9 mouse cellular contexts compared by ENCODE assay signal in genomic region chr15:98968701-98969371, GRCm38 (mm10). TPM values are rescaled to one million over a fixed set of nuclear protein-coding genes. Genes with fewer than 3 reads are reported as not detected.
DNase-seq lines count a peak whose midpoint lies in the region; ATAC-seq and TF ChIP-seq lines count a peak whose summit lies in the region.
"Had no signal": no experiment of that assay in that cellular context is flagged by ENCODE, and none has a peak within 500 bp of the region (broad histone marks: within the 10 kb centered on the region; RNA-seq: fewer than 3 reads in every experiment).

No protein-coding gene starts in this region.

- no peaks in the 10 kb centered on the region for H3K9me3 ChIP-seq in E14TG2a.4 (ENCODE audit: low read length)
- H3K9me3 ChIP-seq in hindbrain, embryonic 11.5 days (ENCODE audit: control insufficient read depth, low read length) = no peaks in the 10 kb centered on the region
- H3K9me3 ChIP-seq in limb, embryonic 14.5 days (ENCODE audit: control insufficient read depth, low read length) = no peaks in the 10 kb centered on the region

- H3K9ac ChIP-seq in hindbrain, embryonic 11.5 days (ENCODE audit: low read depth, low read length) = peak overlapping the region; percentile 67
- H3K9ac ChIP-seq in limb, embryonic 14.5 days (ENCODE audit: low read depth, low read length, severe bottlenecking) = 0 out of 2 replicates have a peak overlapping the region, but pooled peaks have one; percentile 14

- peak overlapping the region; percentile 37 for H3K4me2 ChIP-seq in hindbrain, embryonic 11.5 days (replicated peaks; ENCODE audit: low read depth, low read length)
- H3K4me2 ChIP-seq in limb, embryonic 14.5 days (replicated peaks; ENCODE audit: low read depth, low read length, severe bottlenecking) = no peak overlapping the region; the same call in 1 of the 2 replicates

- ATAC-seq in hindbrain, embryonic 11.5 days (ENCODE audit: low FRiP score) = peak; percentile 89
- ATAC-seq in limb, embryonic 14.5 days (ENCODE audit: low FRiP score, low read depth) = peak; percentile 75; the same call in 1 of the 2 replicates
- ATAC-seq in granulocyte monocyte progenitor cell, adult 5-6 weeks (replicated peaks; ENCODE audit: poor library complexity, severe bottlenecking) = no peak

- no peaks in the 10 kb centered on the region for H3K27me3 ChIP-seq in E14TG2a.4 (ENCODE audit: insufficient read depth, low read length)
- H3K27me3 ChIP-seq in hindbrain, embryonic 11.5 days (ENCODE audit: control insufficient read depth, insufficient read depth, low read length) = no peaks in the 10 kb centered on the region
- H3K27me3 ChIP-seq in limb, embryonic 14.5 days (ENCODE audit: control insufficient read depth, insufficient read depth, low read length) = no peaks in the 10 kb centered on the region

- no peaks in the 10 kb centered on the region for H3K36me3 ChIP-seq in E14TG2a.4 (ENCODE audit: insufficient read depth, low read length)
- H3K36me3 ChIP-seq in hindbrain, embryonic 11.5 days (ENCODE audit: control insufficient read depth, insufficient read depth, low read length) = no peaks in the 10 kb centered on the region
- no peaks in the 10 kb centered on the region for H3K36me3 ChIP-seq in limb, embryonic 14.5 days (ENCODE audit: control insufficient read depth, insufficient read depth, low read length)

- H3K4me3 ChIP-seq in E14TG2a.4 (replicated peaks; ENCODE audit: low read length) = peak overlapping the region; percentile 46
- 0 out of 2 replicates have a peak overlapping the region, but pooled peaks have one; percentile 8 for H3K4me3 ChIP-seq in hindbrain, embryonic 11.5 days (ENCODE audit: low read depth, low read length)
- no peak overlapping the region for H3K4me3 ChIP-seq in limb, embryonic 14.5 days (replicated peaks; ENCODE audit: low read length)

- DNase-seq in frontal cortex, postnatal 10 days (ENCODE audit: low spot score in 2 of 2) = peak; percentile 68 to 72
- no peak for DNase-seq in frontal cortex, postnatal 14 days (ENCODE audit: low spot score in 2 of 2)
- peak; percentile 94 for DNase-seq in embryo, embryonic 10 days (ENCODE audit: low spot score)
- DNase-seq in hindbrain, embryonic 11.5 days (ENCODE audit: low spot score) = peak; percentile 95
- peak; percentile 80 for DNase-seq in limb, embryonic 14.5 days (ENCODE audit: low spot score)
- DNase-seq in retina, embryonic 14.5 days (ENCODE audit: low spot score) = peak; percentile 96

- H3K4me1 ChIP-seq in E14TG2a.4 (replicated peaks; ENCODE audit: low read depth, low read length) = peaks cover 52% of the 10 kb centered on the region
- peaks cover 19% of the 10 kb centered on the region for H3K4me1 ChIP-seq in hindbrain, embryonic 11.5 days (replicated peaks; ENCODE audit: control insufficient read depth, insufficient read depth, low read length)
- peaks cover 17% of the 10 kb centered on the region for H3K4me1 ChIP-seq in limb, embryonic 14.5 days (ENCODE audit: control insufficient read depth, insufficient read depth, low read length)

- no peak for TF ChIP-seq CTCF in E14TG2a.4 (conservative IDR thresholded peaks at IDR 0.05; ENCODE audit: low read length)

- peak overlapping the region; percentile 98 for H3K27ac ChIP-seq in hindbrain, embryonic 11.5 days (ENCODE audit: low read depth, low read length)
- peak overlapping the region; percentile 67 for H3K27ac ChIP-seq in limb, embryonic 14.5 days (replicated peaks; ENCODE audit: low read depth, low read length)

- no peak for TF ChIP-seq POLR2A in limb, embryonic 14.5 days (IDR thresholded peaks at IDR 0.05; ENCODE audit: borderline replicate concordance, extremely low read depth, insufficient read depth, insufficient read length)

- WGBS in hindbrain, embryonic 11.5 days = 5% methylated on average over 12 of the region's 12 CpGs
- 15% methylated on average over 12 of the region's 12 CpGs for WGBS in limb, embryonic 14.5 days

RNA-seq across cellular contexts. Expression of gene Tuba1a, which starts 15.3 kb away (rescaled TPM):
- 8,897 and 9,833 TPM in 2 replicates for polyA plus RNA-seq in hindbrain, embryonic 11.5 days (2014; fragmentation: Nextera tagmentation; extraction: Ambion mirVana)
- polyA plus RNA-seq in limb, embryonic 14.5 days (2012; rRNA removed) = 1,030 and 1,250 TPM in 2 replicates
- polyA plus RNA-seq in limb, embryonic 14.5 days (2014; fragmentation: Nextera tagmentation; extraction: Ambion mirVana) = 1,263 and 1,288 TPM in 2 replicates
- total RNA-seq in granulocyte monocyte progenitor cell, adult 5-6 weeks (2014; fragmentation: Nextera tagmentation) = 21.3 and 34.8 TPM in 2 replicates
- total RNA-seq in granulocyte monocyte progenitor cell, adult 5-6 weeks (2017) = 19.6 and 24.6 TPM in 2 replicates

RNA-seq across cellular contexts. Expression of gene Gm49450, which starts 15.5 kb away (rescaled TPM):
- polyA plus RNA-seq in hindbrain, embryonic 11.5 days (2014; fragmentation: Nextera tagmentation; extraction: Ambion mirVana) = not detected in 2 replicates
- polyA plus RNA-seq in limb, embryonic 14.5 days (2012; rRNA removed) = 15.1 and 159 TPM in 2 replicates
- not detected in 2 replicates for polyA plus RNA-seq in limb, embryonic 14.5 days (2014; fragmentation: Nextera tagmentation; extraction: Ambion mirVana)
- not detected in 2 replicates for total RNA-seq in granulocyte monocyte progenitor cell, adult 5-6 weeks (2014; fragmentation: Nextera tagmentation)
- total RNA-seq in granulocyte monocyte progenitor cell, adult 5-6 weeks (2017) = not detected in 2 replicates
- total RNA-seq: gastrocnemius, postnatal 4 days had no signal

RNA-seq across cellular contexts. Expression of gene Tuba1b, which starts 34.5 kb away (rescaled TPM):
- 1,792 and 1,905 TPM in 2 replicates for polyA plus RNA-seq in hindbrain, embryonic 11.5 days (2014; fragmentation: Nextera tagmentation; extraction: Ambion mirVana)
- 2,384 and 3,894 TPM in 2 replicates for polyA plus RNA-seq in limb, embryonic 14.5 days (2012; rRNA removed)
- 1,587 and 1,605 TPM in 2 replicates for polyA plus RNA-seq in limb, embryonic 14.5 days (2014; fragmentation: Nextera tagmentation; extraction: Ambion mirVana)
- 2,030 and 2,397 TPM in 2 replicates for total RNA-seq in granulocyte monocyte progenitor cell, adult 5-6 weeks (2014; fragmentation: Nextera tagmentation)
- total RNA-seq in granulocyte monocyte progenitor cell, adult 5-6 weeks (2017) = 964 and 1,039 TPM in 2 replicates

RNA-seq across cellular contexts. Expression of gene Lmbr1l, which starts 50.8 kb away (rescaled TPM):
- polyA plus RNA-seq in hindbrain, embryonic 11.5 days (2014; fragmentation: Nextera tagmentation; extraction: Ambion mirVana) = 9.4 and 13.4 TPM in 2 replicates
- 66.8 and 145 TPM in 2 replicates for polyA plus RNA-seq in limb, embryonic 14.5 days (2012; rRNA removed)
- 5.5 and 7.8 TPM in 2 replicates for polyA plus RNA-seq in limb, embryonic 14.5 days (2014; fragmentation: Nextera tagmentation; extraction: Ambion mirVana)
- total RNA-seq in granulocyte monocyte progenitor cell, adult 5-6 weeks (2014; fragmentation: Nextera tagmentation) = 3.5 and 8.5 TPM in 2 replicates
- 7.7 and 11.9 TPM in 2 replicates for total RNA-seq in granulocyte monocyte progenitor cell, adult 5-6 weeks (2017)

Comparison
In these comparisons a context has a peak if more than half of its experiments do, and no peak if none do; other contexts are left out.
1. DNase-seq: peak in frontal cortex, postnatal 10 days (2 of 2), embryo, embryonic 10 days (single experiment), hindbrain, embryonic 11.5 days (single experiment), limb, embryonic 14.5 days (single experiment) and retina, embryonic 14.5 days (single experiment); none in frontal cortex, postnatal 14 days (0 of 2).